Mouse (Mus musculus): ENCODE data around the gene Rasal2. TPM values are rescaled to one million over a fixed set of nuclear protein-coding genes. Genes with fewer than 3 reads are reported as not detected.

Rasal2 gene
- polyA plus RNA-seq, 1 experiment from 2014 or later, result 9.1 TPM

DNA sequence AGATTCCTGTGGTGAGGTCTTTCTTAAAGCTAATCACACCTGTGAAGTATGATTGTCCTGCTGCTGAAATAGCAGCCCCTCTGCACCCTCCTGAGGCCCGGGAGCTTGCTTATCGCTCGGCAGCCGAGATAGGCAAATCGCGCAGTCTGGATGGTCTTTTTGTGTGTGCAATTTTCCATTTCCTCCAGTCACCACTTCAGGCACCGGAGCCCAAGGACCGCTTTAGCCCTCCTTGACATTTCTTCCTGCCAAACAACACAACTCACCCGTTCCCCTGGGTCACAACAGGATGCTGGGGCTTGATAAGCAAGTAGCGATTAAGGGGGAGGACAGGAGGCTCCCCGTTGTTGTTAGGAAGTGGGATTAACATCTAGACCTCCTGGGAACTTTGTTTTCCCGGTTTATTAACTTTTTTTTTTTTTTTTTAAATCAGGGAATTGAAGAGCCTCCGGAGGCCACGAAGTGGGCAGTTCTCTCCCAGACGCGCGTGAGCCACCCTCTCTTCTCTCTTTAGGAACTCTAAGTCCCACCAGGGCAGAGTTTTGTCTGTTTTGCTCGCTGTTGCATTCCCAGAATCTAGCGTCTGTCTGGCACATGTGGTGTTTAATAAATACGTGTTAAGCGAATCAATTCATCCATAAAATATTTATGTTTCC lies 37.7 kb upstream of the Rasal2 start:
- ATAC-seq (ENCODE audit: insufficient number of reproducible peaks, insufficient read depth, low FRiP score, low read depth), result peak; percentile 67; the same call in 1 of the 2 replicates
- Histone ChIP-seq H3K36me3 (ENCODE audit: control insufficient read depth, insufficient read depth, low read length) (no peaks in the 10 kb centered on the region), H3K27me3 (ENCODE audit: control insufficient read depth, insufficient read depth, low read length) (no peaks in the 10 kb centered on the region), H3K9ac (replicated peaks; ENCODE audit: low read depth, low read length) (no peak overlapping the region), H3K9me3 (ENCODE audit: control insufficient read depth, low read depth, low read length) (no peaks in the 10 kb centered on the region), H3K4me3 (ENCODE audit: low read depth, low read length) (peak overlapping the region; percentile 16), H3K4me2 (replicated peaks; ENCODE audit: low read depth, low read length) (peak overlapping the region; percentile 41), H3K27ac (ENCODE audit: low read length) (no peak overlapping the region), H3K4me1 (ENCODE audit: control insufficient read depth, insufficient read depth, low read length) (no peaks in the 10 kb centered on the region)
- 7% methylated on average over 21 of the region's 21 CpGs for WGBS

DNA sequence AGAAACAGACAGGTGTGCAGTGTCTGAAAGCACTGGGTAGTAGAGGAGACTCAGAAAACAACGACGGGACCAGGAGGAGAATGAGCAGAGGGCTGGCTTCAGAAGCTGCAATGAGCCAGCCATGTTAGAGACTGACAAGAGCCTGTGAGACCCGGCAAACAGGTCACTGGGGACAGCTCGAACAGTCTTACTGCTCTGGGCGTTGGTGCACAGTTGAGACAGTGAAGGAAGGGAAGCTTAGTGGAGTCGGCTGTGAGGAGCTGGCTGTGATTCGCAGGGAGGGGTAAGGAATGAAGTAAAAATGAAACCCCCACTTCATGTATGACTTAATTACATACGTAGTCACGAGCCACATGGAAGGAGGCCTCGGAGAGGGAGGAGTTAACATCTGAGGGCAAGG lies 37.1 kb upstream of the Rasal2 start:
- peak overlapping the region; percentile 16 for H3K4me3 ChIP-seq (ENCODE audit: low read depth, low read length)
- no peak overlapping the region for H3K27ac ChIP-seq (ENCODE audit: low read length)
- WGBS, result 10% methylated on average over 10 of the region's 10 CpGs
- no peak overlapping the region for H3K9ac ChIP-seq (replicated peaks; ENCODE audit: low read depth, low read length)
- no peaks in the 10 kb centered on the region for H3K36me3 ChIP-seq (ENCODE audit: control insufficient read depth, insufficient read depth, low read length)
- H3K4me1 ChIP-seq (ENCODE audit: control insufficient read depth, insufficient read depth, low read length), result no peaks in the 10 kb centered on the region
- peak; percentile 24; the same call in 1 of the 2 replicates for ATAC-seq (ENCODE audit: insufficient number of reproducible peaks, insufficient read depth, low FRiP score, low read depth)
- no peaks in the 10 kb centered on the region for H3K9me3 ChIP-seq (ENCODE audit: control insufficient read depth, low read depth, low read length)
- peak overlapping the region; percentile 41 for H3K4me2 ChIP-seq (replicated peaks; ENCODE audit: low read depth, low read length)
- H3K27me3 ChIP-seq (ENCODE audit: control insufficient read depth, insufficient read depth, low read length), result no peaks in the 10 kb centered on the region

DNA sequence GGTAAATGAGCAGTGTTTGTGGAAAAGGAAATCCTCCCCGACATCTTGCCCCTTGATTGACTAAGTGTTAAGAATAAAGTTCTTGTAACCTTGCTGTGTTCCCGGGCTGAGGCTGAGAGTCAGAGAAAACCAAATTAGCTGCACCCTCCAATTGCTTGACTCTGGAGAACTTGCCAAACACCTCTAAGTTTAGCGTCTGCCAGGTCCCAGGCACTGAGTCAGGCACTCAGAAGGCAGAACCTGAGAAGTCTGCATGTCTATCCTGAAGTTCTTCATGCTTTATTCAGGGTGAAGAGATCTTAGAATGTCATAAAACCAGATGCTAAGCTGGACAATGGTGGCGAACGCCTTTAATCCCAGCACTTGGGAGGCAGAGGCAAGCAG lies 36.4 kb upstream of the Rasal2 start:
- no peak overlapping the region for H3K4me2 ChIP-seq (replicated peaks; ENCODE audit: low read depth, low read length)
- WGBS, result 61% methylated on average over 5 of the region's 5 CpGs
- no peaks in the 10 kb centered on the region for H3K9me3 ChIP-seq (ENCODE audit: control insufficient read depth, low read depth, low read length)
- no peak overlapping the region for H3K9ac ChIP-seq (replicated peaks; ENCODE audit: low read depth, low read length)
- no peak overlapping the region for H3K4me3 ChIP-seq (ENCODE audit: low read depth, low read length)
- no peaks in the 10 kb centered on the region for H3K27me3 ChIP-seq (ENCODE audit: control insufficient read depth, insufficient read depth, low read length)
- H3K4me1 ChIP-seq (ENCODE audit: control insufficient read depth, insufficient read depth, low read length), result no peaks in the 10 kb centered on the region
- ATAC-seq (ENCODE audit: insufficient number of reproducible peaks, insufficient read depth, low FRiP score, low read depth), result no peak
- H3K27ac ChIP-seq (ENCODE audit: low read length), result no peak overlapping the region
- H3K36me3 ChIP-seq (ENCODE audit: control insufficient read depth, insufficient read depth, low read length), result no peaks in the 10 kb centered on the region

DNA sequence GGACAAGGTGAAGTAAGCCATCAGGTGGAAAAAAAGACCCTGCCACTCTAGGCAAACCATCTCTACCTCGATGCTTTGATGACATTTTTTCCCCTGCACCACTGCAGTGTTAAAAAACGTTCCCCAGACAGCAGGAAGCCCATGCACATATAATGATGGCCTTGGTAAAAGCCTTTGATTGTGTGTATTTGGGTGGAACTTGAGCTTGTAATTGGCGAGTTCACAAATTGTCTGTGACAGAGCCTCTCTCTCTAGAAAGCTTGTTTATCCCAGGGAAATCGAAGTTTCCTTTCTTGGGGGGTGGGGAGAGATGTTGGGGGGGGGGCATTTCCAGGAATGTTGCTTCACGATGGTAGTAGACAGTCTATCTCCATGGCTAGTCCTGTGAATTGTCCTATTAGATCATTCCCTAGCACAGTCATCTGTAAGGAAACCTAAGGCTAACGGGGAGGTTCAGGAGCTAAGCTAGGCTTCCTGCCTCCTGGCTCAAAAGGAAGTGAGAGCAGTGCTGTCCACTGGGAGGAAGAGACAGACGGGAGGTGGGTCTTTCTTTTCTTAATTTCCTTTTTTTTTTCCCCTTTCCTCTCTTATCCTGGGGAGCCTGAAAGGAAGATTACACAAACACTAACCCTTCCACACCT lies 35.9 kb upstream of the Rasal2 start:
- WGBS, result 29% methylated on average over 7 of the region's 7 CpGs
- Histone ChIP-seq H3K4me2 (replicated peaks; ENCODE audit: low read depth, low read length) (no peak overlapping the region), H3K27ac (ENCODE audit: low read length) (no peak overlapping the region)

DNA sequence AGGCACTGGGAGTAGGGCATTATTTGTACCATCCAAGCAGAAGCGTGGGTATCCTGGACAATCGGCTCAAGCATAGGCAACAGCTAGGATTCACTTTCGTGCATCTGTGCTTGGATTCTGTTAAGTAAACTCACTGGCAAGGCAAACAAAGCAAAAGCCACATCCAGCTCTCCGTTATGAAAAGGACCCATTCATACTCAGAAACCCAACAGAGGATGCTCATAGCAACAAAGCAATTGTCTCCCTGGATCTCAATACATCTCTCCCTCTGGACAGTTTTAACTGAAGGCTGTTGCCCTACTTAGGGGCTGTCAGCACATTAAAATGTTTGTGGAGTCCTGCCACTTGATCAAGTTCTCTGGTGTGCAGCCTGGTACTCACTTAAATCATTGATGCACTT lies 34.7 kb upstream of the Rasal2 start:
- 63% methylated on average over 4 of the region's 4 CpGs for WGBS
- Histone ChIP-seq H3K4me2 (replicated peaks; ENCODE audit: low read depth, low read length) (no peak overlapping the region), H3K9me3 (ENCODE audit: control insufficient read depth, low read depth, low read length) (no peaks in the 10 kb centered on the region), H3K27me3 (ENCODE audit: control insufficient read depth, insufficient read depth, low read length) (no peaks in the 10 kb centered on the region), H3K27ac (ENCODE audit: low read length) (no peak overlapping the region), H3K36me3 (ENCODE audit: control insufficient read depth, insufficient read depth, low read length) (no peaks in the 10 kb centered on the region), H3K9ac (replicated peaks; ENCODE audit: low read depth, low read length) (no peak overlapping the region), H3K4me1 (ENCODE audit: control insufficient read depth, insufficient read depth, low read length) (peaks cover 3% of the 10 kb centered on the region; the same call in 1 of the 2 replicates), H3K4me3 (ENCODE audit: low read depth, low read length) (no peak overlapping the region)
- no peak for ATAC-seq (ENCODE audit: insufficient number of reproducible peaks, insufficient read depth, low FRiP score, low read depth)

More for the DNA sequence above, 35.9 kb upstream of the Rasal2 start:
- Histone ChIP-seq H3K4me1 (ENCODE audit: control insufficient read depth, insufficient read depth, low read length) (peaks cover 3% of the 10 kb centered on the region; the same call in 1 of the 2 replicates), H3K27me3 (ENCODE audit: control insufficient read depth, insufficient read depth, low read length) (no peaks in the 10 kb centered on the region), H3K36me3 (ENCODE audit: control insufficient read depth, insufficient read depth, low read length) (no peaks in the 10 kb centered on the region), H3K9ac (replicated peaks; ENCODE audit: low read depth, low read length) (no peak overlapping the region), H3K9me3 (ENCODE audit: control insufficient read depth, low read depth, low read length) (no peaks in the 10 kb centered on the region), H3K4me3 (ENCODE audit: low read depth, low read length) (no peak overlapping the region)
- ATAC-seq (ENCODE audit: insufficient number of reproducible peaks, insufficient read depth, low FRiP score, low read depth), result no peak

DNA sequence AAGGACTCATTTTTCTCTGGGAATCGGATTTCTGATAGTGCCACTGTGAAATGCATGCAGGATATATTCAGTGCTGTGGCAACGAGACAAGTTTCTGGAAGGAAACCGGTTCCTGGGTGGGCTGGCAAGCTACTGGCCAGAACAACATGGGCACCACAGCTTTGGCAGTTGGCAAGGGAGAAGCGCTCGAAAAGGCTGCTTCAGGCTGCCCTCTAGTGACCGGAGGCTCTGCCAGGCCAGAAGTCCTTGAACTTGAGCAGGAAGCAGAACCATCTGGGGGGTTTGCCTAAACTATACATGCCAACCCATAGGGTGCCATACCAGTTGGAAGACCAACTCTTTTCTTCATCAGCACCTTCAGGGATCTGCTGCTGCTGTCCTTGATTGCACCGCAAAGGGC lies 33.9 kb upstream of the Rasal2 start:
- Histone ChIP-seq H3K4me3 (ENCODE audit: low read depth, low read length) (no peak overlapping the region), H3K27ac (ENCODE audit: low read length) (no peak overlapping the region), H3K27me3 (ENCODE audit: control insufficient read depth, insufficient read depth, low read length) (no peaks in the 10 kb centered on the region), H3K4me1 (ENCODE audit: control insufficient read depth, insufficient read depth, low read length) (peaks cover 3% of the 10 kb centered on the region; the same call in 1 of the 2 replicates), H3K36me3 (ENCODE audit: control insufficient read depth, insufficient read depth, low read length) (no peaks in the 10 kb centered on the region), H3K9me3 (ENCODE audit: control insufficient read depth, low read depth, low read length) (no peaks in the 10 kb centered on the region), H3K9ac (replicated peaks; ENCODE audit: low read depth, low read length) (no peak overlapping the region), H3K4me2 (replicated peaks; ENCODE audit: low read depth, low read length) (no peak overlapping the region)
- 68% methylated on average over 7 of the region's 7 CpGs for WGBS
- ATAC-seq (ENCODE audit: insufficient number of reproducible peaks, insufficient read depth, low FRiP score, low read depth), result no peak

DNA sequence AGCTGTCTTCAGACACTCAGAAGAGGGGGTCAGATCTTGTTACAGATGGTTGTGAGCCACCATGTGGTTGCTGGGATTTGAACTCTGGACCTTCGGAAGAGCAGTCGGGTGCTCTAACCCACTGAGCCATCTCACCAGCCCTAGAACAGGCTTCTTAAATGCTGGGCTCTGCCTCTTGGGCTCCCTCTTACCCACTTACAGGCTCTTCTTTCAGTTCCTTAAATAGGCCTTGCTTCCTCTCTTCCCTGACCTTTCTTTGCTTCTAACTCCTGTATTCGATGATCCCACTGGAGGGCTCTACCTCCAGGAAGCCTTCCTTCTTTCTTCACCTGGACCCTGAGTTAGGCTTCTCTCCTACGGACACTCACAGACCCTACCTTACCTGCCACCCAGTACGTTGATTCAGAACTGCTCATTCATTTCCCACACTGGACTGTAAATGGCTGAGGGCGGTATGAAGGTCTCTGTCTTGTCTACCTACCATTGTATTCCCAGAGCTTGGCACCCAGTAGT lies 33.1 kb upstream of the Rasal2 start:
- no peak for ATAC-seq (ENCODE audit: insufficient number of reproducible peaks, insufficient read depth, low FRiP score, low read depth)
- Histone ChIP-seq H3K27me3 (ENCODE audit: control insufficient read depth, insufficient read depth, low read length) (no peaks in the 10 kb centered on the region), H3K4me3 (ENCODE audit: low read depth, low read length) (no peak overlapping the region), H3K9ac (replicated peaks; ENCODE audit: low read depth, low read length) (no peak overlapping the region), H3K4me2 (replicated peaks; ENCODE audit: low read depth, low read length) (no peak overlapping the region), H3K9me3 (ENCODE audit: control insufficient read depth, low read depth, low read length) (no peaks in the 10 kb centered on the region), H3K4me1 (ENCODE audit: control insufficient read depth, insufficient read depth, low read length) (peaks cover 3% of the 10 kb centered on the region; the same call in 1 of the 2 replicates), H3K36me3 (ENCODE audit: control insufficient read depth, insufficient read depth, low read length) (no peaks in the 10 kb centered on the region), H3K27ac (ENCODE audit: low read length) (no peak overlapping the region)
- WGBS, result 91% methylated on average over 5 of the region's 6 CpGs

DNA sequence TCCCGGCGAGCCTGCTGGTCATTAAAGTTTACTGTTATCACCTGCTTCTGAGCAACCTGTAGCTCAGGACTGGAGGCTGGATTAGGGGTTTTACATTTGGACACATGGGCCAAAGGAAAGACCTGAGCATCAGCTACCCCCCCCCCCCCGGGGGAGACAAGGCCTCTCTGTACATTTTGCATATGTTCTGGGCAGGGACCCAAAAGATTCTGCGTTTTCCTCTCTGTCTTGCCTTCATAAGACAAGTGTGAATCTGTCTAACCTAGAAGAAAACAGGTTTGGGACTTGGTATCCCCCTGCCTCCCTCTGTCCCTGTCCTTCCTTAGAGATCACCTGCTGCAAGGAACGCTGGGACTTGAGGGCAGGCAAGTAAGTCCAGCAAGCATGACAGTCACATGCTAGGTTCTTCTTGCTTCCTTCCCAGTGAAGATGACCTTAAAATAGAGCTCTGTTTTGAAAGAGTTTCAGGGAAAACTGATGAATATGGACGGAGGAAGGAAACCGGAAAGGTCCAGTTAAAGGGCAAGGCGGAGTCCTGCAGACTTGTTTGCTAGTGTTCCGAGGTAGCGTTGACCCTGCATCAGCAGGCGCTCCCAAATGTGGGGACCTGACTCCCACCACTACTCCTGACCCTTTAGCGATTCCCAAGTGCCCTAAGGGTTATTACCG lies 32.4 kb upstream of the Rasal2 start:
- Histone ChIP-seq H3K4me1 (ENCODE audit: control insufficient read depth, insufficient read depth, low read length) (peaks cover 3% of the 10 kb centered on the region; the same call in 1 of the 2 replicates), H3K27ac (ENCODE audit: low read length) (no peak overlapping the region), H3K36me3 (ENCODE audit: control insufficient read depth, insufficient read depth, low read length) (no peaks in the 10 kb centered on the region), H3K4me2 (replicated peaks; ENCODE audit: low read depth, low read length) (no peak overlapping the region), H3K27me3 (ENCODE audit: control insufficient read depth, insufficient read depth, low read length) (no peaks in the 10 kb centered on the region), H3K9me3 (ENCODE audit: control insufficient read depth, low read depth, low read length) (no peaks in the 10 kb centered on the region), H3K4me3 (ENCODE audit: low read depth, low read length) (no peak overlapping the region), H3K9ac (replicated peaks; ENCODE audit: low read depth, low read length) (no peak overlapping the region)
- WGBS, result 68% methylated on average over 13 of the region's 13 CpGs
- ATAC-seq (ENCODE audit: insufficient number of reproducible peaks, insufficient read depth, low FRiP score, low read depth), result no peak
